Mouse (Mus musculus) thymus, postnatal 0 days (tissue): ENCODE results near the gene Acadvl. TPM values are rescaled to one million over a fixed set of nuclear protein-coding genes. Genes with fewer than 3 reads are reported as not detected.

Experiments
- DNase-seq: peaks from one replicate; pipeline ENCODE4 v3.0.0-alpha.2; 2015; ENCODE audit warnings: low spot score
- microRNA counts: library from miRNA; unstranded; fragments of <30 nt; microRNA quantifications from one replicate; lab custom pipeline; 2015
- microRNA-seq: library from miRNA; unstranded; fragments of <30 nt; microRNA quantifications from one replicate; pipeline ENCODE4, GENCODE M21; 2016; ENCODE audit warnings: borderline number of aligned reads
- polyA plus RNA-seq: library from polyadenylated mRNA; unstranded; fragments of >200 nt; fragmentation: Nextera tagmentation; extraction: Ambion mirVana; gene quantifications from 2 replicates; pipeline ENCODE4 v1.2.1, GENCODE M21; 2015

Gene Acadvl
- polyA plus RNA-seq, 1 experiment from 2014 or later = 105 TPM

DNA sequence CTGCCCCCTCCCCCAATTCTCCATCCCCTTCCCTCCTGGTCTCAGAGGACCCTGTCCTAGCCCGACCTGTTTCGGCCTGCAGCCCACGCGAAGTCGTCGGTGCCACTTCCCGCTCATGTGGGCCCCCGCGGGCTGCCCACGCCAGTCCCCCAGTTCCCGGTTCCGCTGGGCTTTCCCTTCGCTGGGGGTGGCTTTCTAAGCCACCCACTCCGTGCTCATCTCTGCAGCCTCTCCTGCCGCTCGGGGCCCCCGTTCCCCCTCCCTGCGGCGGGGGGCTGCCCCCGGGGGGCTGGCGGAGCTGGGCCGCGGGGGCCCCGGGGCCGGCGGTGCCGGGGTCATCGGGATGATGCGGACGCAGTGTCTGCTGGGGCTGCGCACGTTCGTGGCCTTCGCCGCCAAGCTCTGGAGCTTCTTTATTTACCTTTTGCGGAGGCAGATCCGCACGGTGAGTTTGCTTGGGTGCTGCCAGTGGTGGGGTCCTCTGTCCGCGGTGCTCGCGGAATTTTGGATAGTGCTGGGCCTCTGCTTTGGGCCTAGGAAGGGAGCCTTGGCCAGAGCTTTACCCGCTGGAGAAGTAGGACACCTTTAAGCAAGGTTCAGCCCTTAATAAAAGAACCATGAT, 34.0 kb downstream of the Acadvl start, which contains the start of gene Ctdnep1:
TSS of gene Ctdnep1 (plus strand) at position 16 of the 622 bp plus-strand sequence.
- no peak for DNase-seq

DNA sequence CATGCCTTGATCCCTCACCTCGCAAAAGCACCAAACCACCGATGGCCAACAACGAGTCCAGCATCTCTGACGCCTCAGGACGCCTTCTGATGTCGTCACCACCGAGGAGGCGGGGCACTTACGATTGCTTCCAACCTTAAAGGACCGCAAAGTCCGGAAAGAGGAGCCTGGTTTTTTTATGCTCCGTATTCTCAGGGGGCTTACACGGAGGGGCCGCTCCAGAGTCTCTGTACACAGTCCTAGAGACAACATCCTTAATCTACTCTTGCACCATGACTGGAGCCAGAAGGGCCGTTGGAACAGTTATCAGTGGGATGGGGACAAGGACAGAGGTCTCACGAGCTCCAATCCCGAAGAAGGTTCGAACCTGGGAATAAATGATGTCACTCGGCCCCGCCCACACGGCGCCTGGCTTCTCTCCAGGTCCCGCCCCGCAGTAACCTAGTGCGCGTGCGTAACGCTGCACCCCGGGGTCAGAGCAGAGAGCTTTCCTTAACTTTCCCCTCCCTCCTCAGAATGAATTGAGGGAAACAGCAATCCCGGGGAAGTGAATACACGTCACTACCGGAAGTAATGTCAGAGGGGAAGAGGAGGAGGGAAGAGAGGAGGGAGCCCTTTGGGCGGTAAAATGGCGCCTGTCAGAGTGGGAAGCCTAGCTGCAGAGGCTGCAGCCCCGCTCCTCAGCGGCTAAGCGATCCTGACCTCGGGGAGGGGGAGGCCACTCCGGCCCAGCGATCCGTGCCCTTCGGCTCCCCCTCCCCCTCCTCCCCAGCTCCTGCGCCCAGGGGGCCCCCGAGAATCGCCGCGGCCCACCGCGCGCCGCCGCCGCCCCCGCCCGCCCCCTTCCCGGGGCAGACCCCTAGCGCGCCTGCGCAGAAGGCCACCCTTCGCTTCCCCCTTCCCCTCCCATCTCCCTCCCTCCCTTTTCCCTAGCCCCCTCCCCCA, 34.7 kb downstream of the Acadvl start:
- peak; percentile 91 for DNase-seq

DNA sequence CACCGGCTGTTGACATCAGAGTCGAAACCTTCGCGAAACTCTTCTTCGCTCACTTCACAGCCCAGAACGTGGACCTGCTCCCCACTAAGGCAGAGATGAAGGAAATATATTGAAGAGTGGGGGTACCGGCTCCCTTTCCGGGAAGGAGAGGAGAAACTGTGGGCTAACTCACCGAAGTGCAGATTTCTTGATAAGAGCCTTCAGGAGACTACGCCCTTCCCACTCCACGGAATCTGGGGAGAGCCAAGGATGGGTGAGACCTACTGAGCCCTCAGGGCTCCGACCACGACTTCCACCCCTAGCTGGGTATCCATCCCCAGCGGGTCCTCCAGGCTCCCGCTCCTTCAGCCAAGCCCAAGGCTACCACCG, 35.4 kb downstream of the Acadvl start:
- DNase-seq = no peak

DNA sequence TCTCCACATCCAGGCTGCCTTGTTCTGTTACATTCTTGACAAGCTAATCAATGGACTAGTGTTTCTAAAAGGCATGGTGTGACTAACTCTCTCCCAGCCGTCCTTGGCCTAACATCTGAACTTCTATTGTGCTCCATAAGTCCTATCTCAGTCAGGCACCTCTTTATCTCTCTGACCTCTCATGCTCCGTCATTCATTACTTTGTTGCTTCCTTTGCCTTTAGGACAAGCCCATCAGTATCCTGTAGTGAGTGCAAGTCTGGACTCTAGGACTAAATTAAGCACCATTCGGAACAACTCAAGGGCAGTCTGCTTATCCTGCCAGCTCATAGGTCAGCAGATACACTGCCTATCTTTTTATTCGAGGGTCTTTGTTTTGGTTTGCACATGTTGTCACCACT, 38.9 kb downstream of the Acadvl start:
- DNase-seq = no peak

DNA sequence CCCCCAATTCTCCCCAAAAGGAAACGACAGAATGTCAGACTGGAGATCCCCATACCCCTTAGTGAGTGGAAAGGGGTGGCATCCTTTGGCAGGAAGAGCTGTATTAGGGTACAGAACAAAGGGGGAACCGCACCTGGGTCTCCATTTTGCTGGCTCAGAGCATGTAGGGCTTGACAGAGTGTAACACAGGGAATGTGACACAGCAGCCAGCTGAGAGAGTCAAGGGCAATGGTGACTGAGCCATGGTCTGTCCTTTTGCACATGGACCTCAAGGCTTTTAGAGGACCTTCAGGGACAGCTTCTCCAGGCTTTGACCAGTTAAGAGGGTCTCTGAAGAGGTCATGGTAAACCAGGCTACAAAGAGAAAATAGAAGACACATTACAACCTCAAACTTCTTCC, 40.3 kb downstream of the Acadvl start:
- no peak for DNase-seq

DNA sequence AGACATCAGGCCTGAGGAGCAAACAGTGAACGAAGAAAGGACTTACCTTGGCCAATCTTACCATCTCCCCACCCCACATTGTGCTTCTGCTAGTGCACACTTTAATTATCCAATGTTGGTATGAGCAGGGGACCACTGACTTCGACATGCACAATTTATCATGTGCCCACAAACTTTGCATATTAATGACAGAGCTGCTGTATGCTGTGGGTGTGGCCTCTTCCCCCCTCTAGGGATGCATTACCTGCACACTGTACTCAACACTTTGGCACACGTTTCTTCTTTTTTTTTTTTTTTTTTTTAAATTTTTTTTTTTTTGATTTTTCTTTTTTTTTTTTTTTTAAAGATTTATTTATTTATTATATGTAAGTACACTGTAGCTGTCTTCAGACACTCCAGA, 44.4 kb downstream of the Acadvl start:
- no peak for DNase-seq

DNA sequence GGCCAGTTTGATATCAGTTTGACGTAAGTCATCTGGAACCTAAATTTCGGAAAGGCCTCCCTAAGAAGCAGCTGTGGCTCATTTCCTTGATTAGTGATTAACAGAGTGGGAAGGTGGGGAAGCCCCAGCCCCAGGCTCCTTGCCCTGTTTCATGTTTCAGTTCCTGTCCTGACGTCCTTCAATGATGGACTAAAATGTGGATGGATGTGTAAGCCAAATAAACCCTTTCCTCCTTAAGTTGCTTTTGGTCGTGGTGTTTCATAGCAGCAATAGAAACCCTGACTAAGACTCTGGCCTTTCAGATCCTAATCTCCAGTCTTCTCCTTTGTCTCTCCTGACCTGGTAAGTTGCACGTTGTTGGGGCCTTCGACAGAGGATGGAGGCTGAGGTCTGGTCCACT, 45.0 kb downstream of the Acadvl start:
- no peak for DNase-seq

DNA sequence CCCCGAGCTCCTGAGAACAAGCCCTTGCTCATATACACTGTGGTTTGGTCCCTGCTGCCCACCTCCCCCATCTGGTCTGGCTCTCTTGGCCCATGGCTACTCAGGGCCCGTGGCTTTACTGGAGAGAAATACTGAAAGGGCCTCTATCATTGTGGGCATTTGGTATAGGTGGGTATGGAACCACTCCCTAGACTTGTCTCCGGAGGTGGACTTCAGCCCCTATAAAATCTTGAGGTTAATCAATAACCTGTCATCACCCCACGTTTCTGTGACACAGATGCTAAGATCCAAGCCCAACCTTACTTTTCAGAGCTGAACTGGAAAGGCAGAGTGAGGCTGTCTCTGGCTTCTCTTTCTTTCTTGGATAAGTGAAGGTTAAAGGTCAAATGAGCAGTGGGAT, 46.4 kb downstream of the Acadvl start:
- DNase-seq = no peak

DNA sequence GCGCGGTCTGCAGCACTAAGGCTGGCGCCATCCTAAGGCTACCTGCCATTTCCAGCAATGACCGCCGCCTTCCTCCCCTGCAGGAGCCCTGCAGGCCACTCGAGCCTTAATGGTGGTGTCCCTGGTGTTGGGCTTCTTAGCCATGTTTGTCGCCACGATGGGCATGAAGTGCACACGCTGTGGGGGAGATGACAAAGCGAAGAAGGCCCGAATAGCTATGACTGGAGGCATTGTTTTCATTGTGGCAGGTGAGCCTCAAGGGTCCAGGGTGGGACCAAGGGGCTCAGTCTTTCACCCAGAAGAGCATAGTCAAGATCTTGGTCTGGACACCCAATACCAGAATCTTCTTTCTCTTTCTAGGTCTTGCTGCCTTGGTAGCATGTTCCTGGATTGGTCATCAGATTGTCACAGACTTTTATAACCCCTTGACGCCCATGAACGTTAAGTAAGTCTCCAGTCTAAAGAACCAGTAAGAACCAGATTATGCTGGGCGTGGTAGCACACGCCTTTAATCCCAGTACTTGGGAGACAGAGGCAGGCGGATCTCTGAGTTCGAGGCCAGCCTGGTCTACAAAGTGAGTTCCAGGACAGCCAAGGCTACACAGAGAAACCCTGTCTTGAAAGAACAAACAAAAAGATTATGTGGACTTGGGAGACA, 48.2 kb downstream of the Acadvl start:
- no peak for DNase-seq

DNA sequence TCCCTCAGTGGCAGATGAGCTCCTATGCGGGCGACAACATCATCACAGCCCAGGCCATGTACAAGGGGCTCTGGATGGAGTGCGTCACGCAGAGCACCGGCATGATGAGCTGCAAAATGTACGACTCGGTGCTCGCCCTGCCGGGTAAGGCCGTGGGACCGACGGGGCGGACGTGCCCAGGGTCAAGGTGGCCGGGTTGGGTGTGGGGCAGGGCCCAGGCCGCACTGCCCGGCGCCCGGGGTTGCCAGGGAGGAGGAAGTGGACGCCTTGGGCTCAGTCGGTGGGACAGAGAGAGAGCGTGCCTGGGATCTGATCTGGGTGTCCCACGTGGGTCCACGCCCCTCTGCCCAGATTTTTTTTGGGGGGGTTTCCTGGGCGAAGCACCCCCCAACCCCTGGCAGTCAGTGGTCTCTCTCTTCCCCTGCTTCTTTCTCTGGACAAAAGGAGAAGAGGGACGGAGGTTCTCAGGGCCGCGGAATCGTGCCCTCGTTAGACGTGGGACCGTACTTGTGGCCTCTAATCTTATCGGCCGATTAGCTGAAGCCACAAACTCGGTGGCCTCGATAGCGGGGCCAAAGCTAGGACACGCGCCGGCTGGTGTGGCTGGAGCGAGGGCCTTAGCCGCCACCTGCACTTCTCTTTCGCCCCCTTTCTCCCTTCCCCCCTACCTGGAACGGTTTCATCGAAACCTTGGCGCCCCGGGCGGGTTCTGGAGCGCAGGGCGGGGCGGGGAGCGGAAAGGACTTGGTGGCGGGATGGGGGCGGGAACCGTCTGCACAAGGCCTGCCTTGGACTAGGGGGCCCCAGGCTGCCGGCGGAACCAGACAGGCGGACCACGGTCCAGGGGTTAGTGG, 49.0 kb downstream of the Acadvl start:
- no peak for DNase-seq

DNA sequence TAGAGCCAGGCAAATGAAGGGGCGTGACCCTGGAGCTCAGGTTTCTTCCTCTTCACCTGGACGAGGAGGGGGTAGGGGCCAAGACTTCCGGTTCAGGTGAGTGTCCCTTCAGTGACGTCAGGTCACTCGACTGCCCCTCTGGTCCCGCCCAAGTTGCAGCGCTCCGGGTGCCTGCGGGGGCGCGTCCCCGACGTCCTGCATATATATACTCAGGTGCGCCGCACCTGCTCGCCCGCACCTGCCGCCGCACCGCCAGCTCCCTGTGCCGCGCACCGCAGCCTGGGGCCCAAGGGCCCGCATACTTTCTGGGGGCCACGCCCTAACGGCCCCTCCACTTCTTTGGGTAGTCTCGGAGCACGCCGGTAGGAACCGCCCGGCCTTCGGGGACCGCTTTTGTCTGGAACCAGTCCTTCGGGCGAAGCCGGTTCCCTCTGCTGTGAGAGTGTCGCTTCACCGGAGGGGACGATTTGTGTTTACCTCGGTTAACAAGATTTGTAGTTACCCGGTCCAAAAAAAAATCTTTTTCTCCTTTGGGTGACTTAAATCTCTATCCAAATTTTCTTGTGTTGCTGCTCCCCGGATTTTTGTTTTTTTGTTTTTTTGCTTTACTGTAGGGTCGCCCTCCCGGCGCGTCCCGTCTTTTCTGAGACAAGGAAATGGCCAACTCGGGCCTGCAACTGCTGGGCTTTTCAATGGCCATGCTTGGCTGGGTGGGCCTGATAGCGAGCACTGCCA, 49.8 kb downstream of the Acadvl start:
- no peak for DNase-seq

DNA sequence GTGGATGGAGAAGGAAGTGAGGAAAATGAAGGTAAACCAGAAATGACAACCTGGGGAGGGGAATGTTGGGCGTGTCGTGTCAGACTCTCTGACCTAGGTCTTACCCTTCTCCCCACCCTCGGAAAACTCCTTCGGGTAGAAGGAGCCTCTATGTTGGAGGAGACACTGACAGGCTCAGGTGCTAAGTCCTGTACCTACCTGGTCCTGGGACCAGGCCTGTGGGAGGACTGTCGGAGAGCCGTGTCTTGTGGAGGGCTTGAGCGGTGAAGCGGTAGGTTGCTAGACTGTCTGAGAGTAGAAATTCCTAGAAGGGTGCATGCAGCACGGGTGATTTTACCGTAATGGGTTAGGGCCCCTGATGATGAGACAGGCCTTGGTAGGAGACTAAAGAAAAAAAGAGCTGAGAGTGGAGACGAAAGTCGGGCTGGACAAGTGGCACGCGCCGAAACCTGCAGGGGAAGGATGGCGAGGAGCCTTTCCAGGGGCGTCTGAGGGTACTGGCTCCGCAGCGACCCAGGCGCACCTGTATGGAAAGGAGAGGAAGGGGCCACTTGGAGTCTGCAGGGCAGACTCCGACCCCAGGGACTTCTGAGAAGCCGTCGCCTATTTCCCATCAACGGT, 50.5 kb downstream of the Acadvl start, which contains the start of gene Cldn7:
TSS of gene Cldn7 (plus strand) at position 130 of the 621 bp plus-strand sequence.
- no peak for DNase-seq

DNA sequence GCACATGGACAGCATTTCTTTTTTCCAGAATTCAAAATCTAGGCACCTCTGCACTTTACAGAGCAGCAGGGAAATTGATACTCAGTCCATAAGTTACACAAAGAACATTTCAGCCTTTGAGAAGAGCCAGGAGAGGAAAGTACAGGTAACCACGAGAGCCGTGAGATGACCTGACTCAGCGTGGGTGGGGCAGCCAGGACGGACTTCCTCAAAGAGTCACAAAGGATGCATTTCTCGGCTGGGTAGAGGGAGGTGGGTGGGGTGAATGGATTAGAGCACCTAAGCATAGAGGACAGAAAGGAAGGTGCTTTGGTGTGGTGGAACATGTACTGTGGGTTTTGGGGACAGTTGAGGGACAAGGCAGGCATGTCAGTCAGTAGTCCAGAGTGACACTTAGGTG, 53.4 kb downstream of the Acadvl start:
- no peak for DNase-seq

DNA sequence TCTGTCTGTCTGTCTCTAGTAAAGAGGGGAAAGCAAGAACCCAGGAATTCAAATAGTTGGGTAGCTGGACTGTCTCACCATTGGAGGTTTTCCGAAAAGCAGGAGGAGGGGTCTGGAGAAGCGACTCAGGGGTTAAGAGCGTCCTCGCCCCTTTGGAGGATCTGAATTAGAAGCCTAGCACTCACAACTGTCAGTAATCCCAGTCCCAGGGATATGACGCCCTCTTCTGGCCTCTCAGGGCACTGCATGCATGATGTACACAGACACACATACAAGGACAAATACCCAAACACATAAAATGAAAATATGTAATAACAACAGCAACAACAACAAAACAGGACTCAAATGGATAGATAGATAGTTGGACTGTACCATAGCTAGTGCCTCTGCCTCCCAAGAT, 54.6 kb downstream of the Acadvl start:
- DNase-seq = no peak

MicroRNA genes within 50 kb of the gene (microRNA counts, 519-probe panel; counts per million panel counts)
- microRNA mmu-miR-324-3p (lab: Ali Mortazavi, UCI) = 473 counts per million, percentile 71 among the panel's probes with 10 or more counts
- microRNA mmu-miR-324-5p (lab: Ali Mortazavi, UCI) = 473 counts per million, percentile 71 among the panel's probes with 10 or more counts

Small RNAs within 50 kb of the gene (microRNA-seq; reads per million reads assigned to microRNA genes)
- gene Gm44349 (not detected), gene Mir324 (3,037 reads per million, percentile 81 among the genes with 10 or more reads in this experiment)

Other genes with a start within 250 kb of the Acadvl start
- gene Zbtb4, start 249.5 kb downstream of the Acadvl start, polyA plus RNA-seq = 2.5 and 2.6 TPM in 2 replicates
- gene Chrnb1, start 219.5 kb downstream of the Acadvl start, polyA plus RNA-seq = 3.2 and 3.4 TPM in 2 replicates
- gene Fgf11, start 213.6 kb downstream of the Acadvl start, polyA plus RNA-seq = 0.65 and 0.84 TPM in 2 replicates
- 11.2 and 12.8 TPM in 2 replicates for gene Tmem102, start 209.8 kb downstream of the Acadvl start, polyA plus RNA-seq
- gene Gm39566, start 200.1 kb downstream of the Acadvl start, polyA plus RNA-seq = not detected in 2 replicates
- not detected in 2 replicates for gene Spem2, start 196.9 kb downstream of the Acadvl start, polyA plus RNA-seq
- not detected in 2 replicates for gene Spem1, start 193.2 kb downstream of the Acadvl start, polyA plus RNA-seq
- gene Nlgn2, start 177.6 kb downstream of the Acadvl start, polyA plus RNA-seq = 1.2 and 1.9 TPM in 2 replicates
- 325 and 342 TPM in 2 replicates for gene Tmem256, start 176.9 kb downstream of the Acadvl start, polyA plus RNA-seq
- gene Plscr3, start 169.0 kb downstream of the Acadvl start, polyA plus RNA-seq = 68.4 and 70.4 TPM in 2 replicates
- gene Tnk1, start 156.7 kb downstream of the Acadvl start, polyA plus RNA-seq = 1.1 and 1.5 TPM in 2 replicates
- gene Tmem95, start 137.4 kb downstream of the Acadvl start, polyA plus RNA-seq = not detected in 2 replicates
- gene Kctd11, start 134.0 kb downstream of the Acadvl start, polyA plus RNA-seq = 1.7 and 2.3 TPM in 2 replicates
- 150 and 176 TPM in 2 replicates for gene Acap1, start 119.9 kb downstream of the Acadvl start, polyA plus RNA-seq
- 19.8 and 26.0 TPM in 2 replicates for gene 2810408A11Rik, start 114.4 kb downstream of the Acadvl start, polyA plus RNA-seq
- 6.2 and 7.5 TPM in 2 replicates for gene Neurl4, start 114.3 kb downstream of the Acadvl start, polyA plus RNA-seq
- gene Gps2, start 101.5 kb downstream of the Acadvl start, polyA plus RNA-seq = 94.8 and 106 TPM in 2 replicates
- gene Eif5a, start 93.5 kb downstream of the Acadvl start, polyA plus RNA-seq = 2,117 and 2,260 TPM in 2 replicates
- 2.6 and 3.6 TPM in 2 replicates for gene Ybx2, start 79.6 kb downstream of the Acadvl start, polyA plus RNA-seq
- 11.7 and 11.9 TPM in 2 replicates for gene Slc2a4, start 67.2 kb downstream of the Acadvl start, polyA plus RNA-seq
- 14.4 and 14.8 TPM in 2 replicates for gene Cldn7, start 50.6 kb downstream of the Acadvl start, polyA plus RNA-seq
- 24.1 and 25.6 TPM in 2 replicates for gene Ctdnep1, start 34.3 kb downstream of the Acadvl start, polyA plus RNA-seq
- gene Elp5, start 32.9 kb downstream of the Acadvl start, polyA plus RNA-seq = 92.6 and 98.6 TPM in 2 replicates
- 400 and 425 TPM in 2 replicates for gene Gabarap, start 24.3 kb downstream of the Acadvl start, polyA plus RNA-seq
- gene Phf23, start 19.6 kb downstream of the Acadvl start, polyA plus RNA-seq = 52.2 and 61.3 TPM in 2 replicates
- 20.6 and 21.0 TPM in 2 replicates for gene Dvl2, start 14.8 kb downstream of the Acadvl start, polyA plus RNA-seq
- gene Dlg4, start 1.5 kb upstream of the Acadvl start, polyA plus RNA-seq = 3.8 and 6.6 TPM in 2 replicates
- gene Asgr1, start 38.7 kb upstream of the Acadvl start, polyA plus RNA-seq = 0.31 and 0.49 TPM in 2 replicates
- 0.26 and 0.42 TPM in 2 replicates for gene Asgr2, start 77.2 kb upstream of the Acadvl start, polyA plus RNA-seq
- 5.3 and 6.0 TPM in 2 replicates for gene Mgl2, start 114.9 kb upstream of the Acadvl start, polyA plus RNA-seq
- gene Clec10a, start 140.8 kb upstream of the Acadvl start, polyA plus RNA-seq = 3.6 and 3.7 TPM in 2 replicates
- gene Slc16a11, start 197.3 kb upstream of the Acadvl start, polyA plus RNA-seq = 1.2 and 1.9 TPM in 2 replicates
- gene Slc16a13, start 205.7 kb upstream of the Acadvl start, polyA plus RNA-seq = 2.3 and 2.4 TPM in 2 replicates
- gene Bcl6b, start 214.4 kb upstream of the Acadvl start, polyA plus RNA-seq = 1.9 and 2.2 TPM in 2 replicates
- gene 0610010K14Rik, start 222.5 kb upstream of the Acadvl start, polyA plus RNA-seq = 174 and 191 TPM in 2 replicates
- gene Gm21988, start 224.4 kb upstream of the Acadvl start, polyA plus RNA-seq = 13.0 and 13.9 TPM in 2 replicates
- 355 and 365 TPM in 2 replicates for gene Rnasek, start 224.4 kb upstream of the Acadvl start, polyA plus RNA-seq
- 0.54 and 0.61 TPM in 2 replicates for gene Alox12, start 239.9 kb upstream of the Acadvl start, polyA plus RNA-seq